Mouse (Mus musculus): ENCODE measurements at regions not wholly inside any gene's neighbourhood (a gene's known extent, or its start where the extent isn't known, plus 50 kb on each side); places are given as distances from the start of the nearest gene placed in this dataset.
A peak's percentile ranks its signal among the peaks of the same experiment; 100 is the strongest.

DNA sequence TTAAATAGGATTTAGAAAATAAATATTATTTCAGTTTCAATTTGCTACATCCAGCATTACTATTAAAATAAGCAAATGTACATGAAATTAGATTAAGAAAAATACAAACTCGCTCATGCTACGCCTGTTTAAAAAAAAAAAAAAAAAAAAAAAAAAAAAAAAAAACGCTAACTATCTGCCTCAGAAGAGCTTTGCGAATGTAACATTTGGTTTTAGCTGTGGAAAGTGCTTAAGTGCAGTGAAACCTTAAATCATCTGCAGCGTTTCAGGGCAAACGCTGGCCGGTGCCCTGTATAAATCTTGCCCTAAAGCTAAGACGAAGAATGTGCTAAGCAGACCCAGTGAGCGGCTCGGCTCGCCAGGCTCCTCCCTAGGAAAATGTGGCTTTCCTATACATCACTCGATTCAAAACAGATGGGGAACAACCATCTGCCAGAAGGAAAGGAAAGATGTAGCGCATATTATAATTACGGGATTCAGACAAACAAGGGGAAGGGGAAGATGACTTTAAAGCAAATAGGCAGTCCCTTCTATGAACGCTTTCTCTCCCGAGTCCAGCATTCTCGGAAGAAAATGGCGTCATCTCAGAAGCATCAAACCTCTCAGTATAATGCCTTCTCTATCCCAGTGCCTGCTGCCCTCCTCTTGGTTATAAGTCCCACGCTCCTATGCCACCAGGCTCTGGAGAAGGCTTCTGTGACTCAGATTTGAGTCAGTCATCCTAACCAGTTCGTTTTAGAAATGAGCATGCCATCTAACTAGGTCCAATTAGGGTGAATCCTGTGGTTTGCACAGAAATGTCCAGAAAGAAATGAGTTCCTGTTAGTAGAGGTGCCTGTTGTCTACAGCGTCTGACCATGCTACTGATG, 105.2 kb upstream of the Supt20 start:
- no peak for ATAC-seq (replicated peaks in 1 of 2; ENCODE audit: insufficient read depth in 1 of 2, low FRiP score in 2 of 2, low TSS enrichment in 1 of 2, low read depth in 1 of 2, poor library complexity in 2 of 2, severe bottlenecking in 2 of 2)

GRCm38 (mm10) chr3:54588198-54588597, 104.4 kb upstream of the Supt20 start:
- ATAC-seq (replicated peaks in 1 of 2; ENCODE audit: insufficient read depth in 1 of 2, low FRiP score in 2 of 2, low TSS enrichment in 1 of 2, low read depth in 1 of 2, poor library complexity in 2 of 2, severe bottlenecking in 2 of 2), result no peak

DNA sequence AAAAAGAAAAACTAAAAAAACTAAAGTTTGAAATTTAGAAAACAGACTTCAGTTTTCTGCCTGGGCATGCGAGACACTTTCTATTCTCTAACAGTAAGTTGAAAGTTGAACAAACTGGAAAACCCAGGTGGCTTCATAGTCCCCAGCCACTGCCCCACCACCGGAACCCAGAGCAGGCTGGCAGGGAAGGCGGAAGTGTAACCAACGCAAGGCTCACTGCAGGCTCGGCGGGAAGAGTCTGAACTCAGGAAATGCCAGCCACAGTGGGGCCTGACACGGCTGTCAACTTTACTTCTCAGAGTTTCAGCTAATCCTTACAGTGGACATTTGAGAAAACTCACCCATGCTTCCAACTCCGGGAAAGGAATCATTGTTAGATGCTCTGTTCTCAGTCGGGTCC, 102.6 kb upstream of the Supt20 start:
- ATAC-seq (replicated peaks in 1 of 2; ENCODE audit: insufficient read depth in 1 of 2, low FRiP score in 2 of 2, low TSS enrichment in 1 of 2, low read depth in 1 of 2, poor library complexity in 2 of 2, severe bottlenecking in 2 of 2), result peak; percentile 94

GRCm38 (mm10) chr3:54591160-54591559, 101.4 kb upstream of the Supt20 start:
- no peak for ATAC-seq (replicated peaks in 1 of 2; ENCODE audit: insufficient read depth in 1 of 2, low FRiP score in 2 of 2, low TSS enrichment in 1 of 2, low read depth in 1 of 2, poor library complexity in 2 of 2, severe bottlenecking in 2 of 2)

GRCm38 (mm10) chr3:54592064-54592463, 100.5 kb upstream of the Supt20 start:
- no peak for ATAC-seq (replicated peaks in 1 of 2; ENCODE audit: insufficient read depth in 1 of 2, low FRiP score in 2 of 2, low TSS enrichment in 1 of 2, low read depth in 1 of 2, poor library complexity in 2 of 2, severe bottlenecking in 2 of 2)

- ATAC-seq (replicated peaks in 1 of 2; ENCODE audit: insufficient read depth in 1 of 2, low FRiP score in 2 of 2, low TSS enrichment in 1 of 2, low read depth in 1 of 2, poor library complexity in 2 of 2, severe bottlenecking in 2 of 2), result peak; percentile 70 to 73
Observed at GRCm38 (mm10) chr3:54592655-54593428, 99.8 kb upstream of the Supt20 start.

DNA sequence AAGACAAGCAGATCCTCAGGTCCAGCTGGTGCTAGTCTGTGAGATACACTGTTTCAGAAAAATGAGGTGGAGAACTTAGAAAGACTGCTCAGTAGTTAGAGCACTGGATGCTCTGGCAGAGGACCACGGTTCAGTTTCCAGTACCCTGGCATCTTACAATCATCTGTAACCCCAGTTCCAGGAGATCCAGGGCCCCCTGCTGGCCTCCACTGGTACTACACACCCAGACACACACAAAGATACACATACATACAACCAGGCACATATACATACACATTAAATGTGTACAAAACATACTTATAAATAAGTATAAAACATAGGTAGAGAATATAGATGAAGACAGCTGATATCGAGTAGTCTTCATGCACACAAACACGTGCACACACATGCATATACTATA, 97.4 kb upstream of the Supt20 start:
- ATAC-seq (replicated peaks in 1 of 2; ENCODE audit: insufficient read depth in 1 of 2, low FRiP score in 2 of 2, low TSS enrichment in 1 of 2, low read depth in 1 of 2, poor library complexity in 2 of 2, severe bottlenecking in 2 of 2), result no peak

DNA sequence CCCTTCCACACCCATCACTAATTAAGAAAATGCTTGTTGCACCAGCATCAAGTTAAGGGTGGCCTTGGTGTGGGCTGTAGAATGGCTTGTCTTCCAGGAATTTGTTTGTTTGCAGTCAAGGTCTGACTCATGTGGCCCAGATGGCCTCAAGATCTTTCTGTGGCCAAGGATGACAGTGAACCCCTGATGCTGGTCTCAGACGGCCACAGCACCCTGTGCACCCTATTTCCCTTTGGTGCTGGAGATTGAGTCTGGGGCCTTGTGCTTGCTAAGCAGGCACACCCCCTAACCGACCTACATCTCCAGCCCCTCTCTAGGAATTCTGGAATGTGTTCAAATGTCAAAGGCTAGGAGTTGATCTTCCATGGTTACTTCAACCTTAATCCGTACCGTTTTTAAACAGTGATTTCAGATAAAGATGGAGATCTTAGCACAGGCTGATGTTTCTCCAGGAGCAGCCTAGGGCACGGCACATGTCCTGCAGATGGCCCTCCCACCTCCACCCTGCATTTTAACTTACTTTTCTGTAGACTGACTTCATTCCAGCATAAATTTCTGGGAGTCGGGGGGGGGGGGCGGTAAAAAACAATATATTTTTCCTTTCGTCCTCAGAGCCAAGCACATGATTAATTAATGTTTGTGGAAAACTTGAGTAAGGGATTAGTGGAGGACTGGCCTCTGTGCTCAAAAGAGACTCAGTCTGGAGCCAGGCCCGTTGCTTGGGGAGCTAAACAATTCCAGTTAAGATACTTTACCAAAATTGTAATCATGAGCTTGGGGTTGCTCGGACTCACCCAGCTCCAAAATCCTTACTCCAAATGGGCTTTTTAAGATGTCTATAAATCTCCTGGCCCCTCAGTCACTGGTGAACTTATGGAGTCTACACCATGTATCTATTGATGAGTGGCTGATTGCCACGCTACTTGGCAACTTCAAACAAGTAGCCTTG, 95.0 kb upstream of the Supt20 start:
- ATAC-seq (replicated peaks in 1 of 2; ENCODE audit: insufficient read depth in 1 of 2, low FRiP score in 2 of 2, low TSS enrichment in 1 of 2, low read depth in 1 of 2, poor library complexity in 2 of 2, severe bottlenecking in 2 of 2), result no peak

DNA sequence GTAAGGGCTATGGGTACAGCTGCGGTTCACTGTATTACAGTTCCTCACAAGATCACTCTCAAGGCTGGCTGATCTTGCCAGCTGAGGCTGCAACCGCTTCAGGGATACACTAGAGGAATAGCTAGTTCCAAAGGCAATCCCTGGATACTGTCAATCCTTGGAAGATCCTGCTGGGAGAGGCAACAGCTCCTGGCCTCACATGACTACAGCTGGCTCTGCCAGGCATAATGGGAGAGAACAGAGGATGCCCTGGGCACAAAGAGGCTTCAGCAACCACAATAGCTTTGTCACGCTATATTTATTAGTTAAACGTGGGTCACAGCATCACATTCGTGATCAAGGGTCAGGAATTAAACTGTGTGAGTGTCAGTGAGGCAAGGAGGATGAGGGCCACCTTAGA, 94.3 kb upstream of the Supt20 start:
- ATAC-seq (replicated peaks in 1 of 2; ENCODE audit: insufficient read depth in 1 of 2, low FRiP score in 2 of 2, low TSS enrichment in 1 of 2, low read depth in 1 of 2, poor library complexity in 2 of 2, severe bottlenecking in 2 of 2), result no peak

DNA sequence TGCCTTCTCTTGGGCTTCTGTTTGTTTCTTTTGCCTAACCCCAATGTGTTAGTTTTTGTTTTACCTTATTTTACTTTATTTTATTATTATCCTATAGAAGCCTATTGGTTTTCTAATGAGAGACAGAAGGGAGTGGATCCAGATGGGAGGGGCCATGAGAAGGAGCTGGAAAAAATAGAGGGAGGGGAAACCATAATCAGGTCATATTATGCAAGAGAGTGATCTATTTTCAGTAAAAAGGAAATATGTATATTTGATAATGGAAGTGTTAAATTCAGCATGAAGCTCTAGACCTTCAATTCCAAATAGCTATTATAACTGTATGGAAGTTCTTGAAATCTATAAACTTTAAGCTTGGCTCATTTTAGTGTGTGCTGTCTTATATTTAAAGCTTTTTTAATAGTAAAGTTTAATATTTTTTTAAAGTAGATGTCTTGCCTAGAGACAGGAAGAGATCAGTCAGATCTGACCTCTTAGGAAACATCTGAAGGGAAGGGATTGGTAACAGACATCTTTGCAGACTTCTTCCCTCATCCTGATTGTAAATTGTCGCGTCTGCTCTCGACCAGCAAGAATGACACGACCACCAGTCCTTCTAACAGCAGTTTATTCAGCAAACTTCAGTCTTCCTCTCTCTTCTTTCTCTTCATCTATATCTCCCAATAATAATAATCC, 87.8 kb upstream of the Supt20 start:
- no peak for ATAC-seq (replicated peaks in 1 of 2; ENCODE audit: insufficient read depth in 1 of 2, low FRiP score in 2 of 2, low TSS enrichment in 1 of 2, low read depth in 1 of 2, poor library complexity in 2 of 2, severe bottlenecking in 2 of 2)

- peak; percentile 71 to 72 for ATAC-seq (replicated peaks in 1 of 2; ENCODE audit: insufficient read depth in 1 of 2, low FRiP score in 2 of 2, low TSS enrichment in 1 of 2, low read depth in 1 of 2, poor library complexity in 2 of 2, severe bottlenecking in 2 of 2)
Observed at GRCm38 (mm10) chr3:54611431-54611990, 81.1 kb upstream of the Supt20 start.

DNA sequence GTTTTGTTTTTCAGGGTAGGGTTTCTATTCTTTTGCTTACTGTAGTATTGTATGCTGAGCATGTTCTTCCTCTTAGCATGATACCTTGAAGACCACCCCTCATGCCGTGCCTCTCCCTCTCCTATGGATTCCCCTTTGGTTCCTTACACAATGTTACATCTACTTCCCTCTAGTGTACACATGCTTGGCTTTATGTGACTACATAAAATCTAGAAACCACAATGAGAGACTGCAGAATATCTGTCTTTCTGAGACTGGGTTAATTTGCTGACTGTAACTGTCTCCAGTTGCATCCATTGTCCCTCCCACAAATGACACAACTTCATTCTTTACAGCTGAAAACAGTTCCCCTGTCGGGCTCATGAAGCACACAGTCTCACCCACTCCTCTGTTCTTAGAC, 78.8 kb upstream of the Supt20 start:
- ATAC-seq (replicated peaks in 1 of 2; ENCODE audit: insufficient read depth in 1 of 2, low FRiP score in 2 of 2, low TSS enrichment in 1 of 2, low read depth in 1 of 2, poor library complexity in 2 of 2, severe bottlenecking in 2 of 2), result peak in 1 of 2 experiments; percentile 12; a peak in 1 of 4 replicates

GRCm38 (mm10) chr3:54617298-54617697, 75.3 kb upstream of the Supt20 start:
- no peak for ATAC-seq (replicated peaks in 1 of 2; ENCODE audit: insufficient read depth in 1 of 2, low FRiP score in 2 of 2, low TSS enrichment in 1 of 2, low read depth in 1 of 2, poor library complexity in 2 of 2, severe bottlenecking in 2 of 2)

GRCm38 (mm10) chr3:54618286-54618685, 74.3 kb upstream of the Supt20 start:
- ATAC-seq (replicated peaks in 1 of 2; ENCODE audit: insufficient read depth in 1 of 2, low FRiP score in 2 of 2, low TSS enrichment in 1 of 2, low read depth in 1 of 2, poor library complexity in 2 of 2, severe bottlenecking in 2 of 2), result no peak

DNA sequence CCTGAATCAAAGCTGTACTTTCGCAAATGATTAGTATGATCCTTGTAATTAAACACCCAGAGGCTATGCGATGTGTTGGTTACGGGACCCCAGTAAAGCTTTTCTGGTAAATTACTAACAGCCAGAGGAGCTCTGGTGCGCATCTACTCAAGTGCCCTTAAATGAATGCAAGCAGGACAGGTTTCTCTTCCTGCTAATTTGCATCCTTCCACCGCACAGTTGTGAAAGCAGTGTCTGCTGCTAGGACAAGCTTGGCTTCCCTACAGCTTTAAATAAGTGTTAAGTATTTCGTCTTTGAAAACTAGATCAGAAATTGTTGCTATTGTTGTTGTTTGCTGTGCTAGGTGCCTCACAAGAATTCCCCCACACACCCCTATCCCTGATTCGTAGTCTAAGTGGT, 62.4 kb upstream of the Supt20 start:
- no peak for ATAC-seq (replicated peaks in 1 of 2; ENCODE audit: insufficient read depth in 1 of 2, low FRiP score in 2 of 2, low TSS enrichment in 1 of 2, low read depth in 1 of 2, poor library complexity in 2 of 2, severe bottlenecking in 2 of 2)

GRCm38 (mm10) chr3:54632731-54633130, 59.9 kb upstream of the Supt20 start:
- ATAC-seq (replicated peaks in 1 of 2; ENCODE audit: insufficient read depth in 1 of 2, low FRiP score in 2 of 2, low TSS enrichment in 1 of 2, low read depth in 1 of 2, poor library complexity in 2 of 2, severe bottlenecking in 2 of 2), result no peak

DNA sequence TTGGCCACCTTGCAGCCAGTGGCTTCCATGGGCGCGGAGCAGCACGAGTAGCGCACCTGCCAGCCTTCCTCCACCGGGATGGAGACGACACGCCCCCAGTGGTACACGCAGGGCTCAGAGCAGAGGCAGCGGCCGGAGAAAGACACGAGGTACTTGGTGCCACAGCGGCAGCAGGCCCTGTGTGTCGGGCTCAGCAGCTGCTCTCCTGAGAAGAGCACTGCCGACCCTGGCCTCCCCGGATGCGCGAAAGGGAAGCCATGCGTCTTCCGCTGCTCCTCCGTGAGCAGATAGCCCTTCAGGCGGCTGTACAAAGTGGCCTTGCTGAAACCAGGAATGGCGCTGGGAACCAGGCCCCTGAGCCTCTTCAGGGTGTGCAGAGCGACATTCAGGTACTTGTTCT, 59.2 kb upstream of the Supt20 start:
- ATAC-seq (replicated peaks in 1 of 2; ENCODE audit: insufficient read depth in 1 of 2, low FRiP score in 2 of 2, low TSS enrichment in 1 of 2, low read depth in 1 of 2, poor library complexity in 2 of 2, severe bottlenecking in 2 of 2), result no peak

Data from hematopoietic stem cell, adult 5-6 weeks (primary cell).